Mouse (Mus musculus): ENCODE results near the gene Scgb2b18.
"Not testable (repeated sequence)": the region's sequence is repeated elsewhere in the genome, so short reads cannot be mapped to it uniquely, and the experiment has no call there.

The Scgb2b18 gene

DNA sequence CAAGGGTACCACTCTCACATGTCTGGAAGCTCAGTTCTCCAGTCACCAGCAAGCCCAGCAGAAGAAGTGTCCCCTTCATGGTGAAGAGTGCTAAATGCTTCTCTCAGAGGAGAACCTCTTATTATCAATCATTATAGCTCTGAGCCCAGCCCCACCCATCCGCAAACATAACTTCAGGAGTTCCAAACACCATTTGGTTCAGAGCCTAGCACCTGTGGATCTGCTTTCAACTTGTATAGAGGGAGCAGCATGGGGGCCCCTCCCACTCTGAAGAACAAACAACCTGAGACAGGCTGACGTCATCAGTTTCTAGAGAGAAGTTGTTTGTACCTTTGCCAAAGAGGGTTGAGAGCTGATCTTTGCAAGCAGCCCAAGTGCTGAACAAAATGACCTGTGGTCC lies at the start of gene Scgb2b18:
Scgb2b18 (minus strand) TSS at position 101 of the 400 bp plus-strand sequence.
- DNase-seq (ENCODE audit: low spot score): not testable (repeated sequence)

DNA sequence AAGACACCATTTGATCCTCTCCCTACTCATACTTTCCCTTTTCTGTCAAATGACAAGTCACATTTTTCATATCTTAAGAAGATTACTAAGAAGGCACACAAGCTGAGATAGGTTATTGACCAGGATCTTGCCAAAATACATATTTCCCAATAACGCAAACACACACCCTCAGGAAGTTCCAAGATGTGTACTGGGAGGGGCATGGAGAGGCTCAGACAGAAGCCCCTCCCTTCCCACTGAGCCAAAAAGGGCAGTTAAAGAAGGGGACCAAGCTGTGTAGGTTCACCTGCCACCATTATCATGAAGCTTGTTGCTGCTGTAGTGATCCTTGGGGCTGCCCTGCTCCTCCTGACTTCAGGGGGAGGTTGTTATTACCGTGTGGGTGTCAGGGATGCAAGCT lies 11.6 kb upstream of the Scgb2b18 start, which contains the start of gene Scgb1b18:
Scgb1b18 (plus strand) TSS at position 301 of the 400 bp plus-strand sequence.
- DNase-seq (ENCODE audit: low spot score): not testable (repeated sequence)

Data from c-Kit-positive CD71-positive TER-119-positive erythroid progenitor cells, embryonic 14.5 days (primary cell).